Mouse (Mus musculus) liver, embryonic 14.5 days (tissue): ENCODE results near the gene Brd3.

Experiments used
- CTCF ChIP-seq: IDR thresholded peaks from 2 replicates; pipeline ENCODE4 v1.5.1; 2016; ENCODE audit warnings: antibody characterized with exemption, low read depth, control low read depth
- EP300 ChIP-seq: IDR thresholded peaks from 2 replicates; pipeline ENCODE4 v1.6.1; 2016; ENCODE audit warnings: antibody characterized with exemption, low read depth

DNA sequence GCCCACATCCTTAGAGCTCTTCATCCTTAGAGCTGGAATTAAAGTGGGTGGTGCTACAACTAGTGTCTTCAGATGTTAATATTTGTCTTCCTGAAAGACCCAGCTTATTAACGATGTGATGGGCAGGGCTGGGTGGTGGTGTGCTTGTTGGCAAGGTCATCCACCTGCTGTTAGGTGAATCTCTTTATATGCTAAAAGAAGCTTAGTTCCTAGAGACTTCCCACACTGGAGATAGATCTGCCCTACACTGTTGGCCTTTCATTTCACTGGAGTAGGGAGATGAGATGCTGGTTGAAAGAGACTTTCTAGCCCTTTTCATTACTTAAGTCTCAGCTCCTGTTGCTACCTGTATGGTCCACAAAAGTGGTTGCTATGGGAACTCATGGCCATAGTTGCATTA lies 8.8 kb upstream of the Brd3 start:
- TF ChIP-seq EP300 (no peak), CTCF (no peak)
